Mouse (Mus musculus): ENCODE results near the gene Tnp1. TPM values are rescaled to one million over a fixed set of nuclear protein-coding genes. Genes with fewer than 3 reads are reported as not detected.

The Tnp1 gene
- total RNA-seq, 4 experiments from 2014 or later = not detected

DNA sequence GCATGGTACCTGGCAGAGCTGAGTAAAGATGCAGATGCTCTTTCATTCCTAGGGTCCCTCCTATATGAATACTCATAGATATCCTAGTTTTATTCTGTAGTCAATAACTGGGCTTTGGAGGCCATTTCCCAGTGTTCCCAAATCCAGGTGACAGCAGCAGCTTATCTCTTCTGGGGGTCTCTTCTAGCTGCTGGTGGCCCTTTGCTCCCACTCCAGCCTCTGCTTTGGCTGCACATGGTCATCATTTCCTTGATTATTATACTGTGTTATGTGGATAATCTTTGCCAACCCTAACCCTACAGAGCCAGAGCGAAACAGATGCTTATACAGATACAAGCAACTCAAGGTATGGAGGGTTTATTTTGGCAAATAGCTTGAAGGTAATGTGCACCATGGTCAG, 8.9 kb downstream of the Tnp1 start:
- no peak for DNase-seq (ENCODE audit: low spot score in 2 of 2)

DNA sequence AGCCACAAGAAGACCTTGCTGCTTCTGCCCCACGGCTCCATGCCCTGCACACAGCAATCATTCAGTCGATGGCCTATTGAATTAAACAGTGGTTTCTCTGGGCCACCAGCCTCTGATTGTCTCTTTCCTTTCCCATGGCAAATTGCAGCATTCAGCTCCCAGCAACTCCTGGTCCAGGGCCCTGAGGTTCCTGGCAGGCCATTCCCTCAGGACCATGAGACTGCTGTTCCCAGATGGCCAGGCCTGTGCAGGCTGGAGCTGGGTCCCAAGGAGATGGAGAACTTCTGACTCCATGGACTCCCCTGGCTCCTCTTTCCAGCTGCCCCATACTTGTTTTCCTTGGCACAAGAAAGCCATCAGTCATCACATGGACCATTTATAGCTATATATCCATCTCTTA, 10.8 kb downstream of the Tnp1 start:
- DNase-seq (ENCODE audit: low spot score in 2 of 2) = peak; percentile 26 to 34

DNA sequence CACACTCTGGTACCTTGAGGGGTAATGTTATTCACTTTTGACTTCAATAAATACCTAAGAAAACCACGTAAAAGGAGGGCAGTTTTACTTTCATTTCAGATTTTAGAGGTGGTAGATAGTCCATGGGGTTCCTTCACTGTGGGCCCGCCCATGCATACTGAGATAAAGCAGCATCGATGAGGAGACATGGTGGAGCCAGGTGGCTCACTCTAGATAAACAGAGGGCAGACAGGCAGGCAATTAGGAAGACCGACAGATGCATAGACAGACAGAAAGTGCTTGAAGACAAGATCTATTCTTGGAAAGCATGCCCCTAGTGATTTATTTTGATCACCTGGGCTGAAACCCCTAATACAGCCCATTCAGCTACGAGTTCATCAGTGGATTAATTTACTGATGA, 13.1 kb downstream of the Tnp1 start:
- no peak for DNase-seq (ENCODE audit: low spot score in 2 of 2)

DNA sequence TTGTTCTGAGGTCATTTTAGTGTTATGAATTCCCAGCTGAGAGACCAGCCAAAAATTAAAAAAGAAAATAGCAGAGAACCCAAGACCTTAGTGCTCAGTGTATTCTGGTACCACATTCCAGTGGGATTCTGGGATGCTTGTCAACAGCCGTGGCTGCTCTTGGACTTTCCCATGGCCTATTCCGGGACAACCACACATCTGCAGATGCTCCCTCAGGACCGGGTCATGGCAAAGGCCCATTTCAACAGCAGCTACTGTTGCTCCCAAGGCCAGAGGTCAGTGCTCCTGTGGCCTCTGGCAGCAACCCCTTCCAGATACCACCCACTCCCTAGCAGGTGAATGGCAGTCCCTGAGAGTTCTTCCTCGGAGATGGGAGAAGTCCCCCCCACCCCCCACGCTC, 13.7 kb downstream of the Tnp1 start:
- no peak for DNase-seq (ENCODE audit: low spot score in 2 of 2)

DNA sequence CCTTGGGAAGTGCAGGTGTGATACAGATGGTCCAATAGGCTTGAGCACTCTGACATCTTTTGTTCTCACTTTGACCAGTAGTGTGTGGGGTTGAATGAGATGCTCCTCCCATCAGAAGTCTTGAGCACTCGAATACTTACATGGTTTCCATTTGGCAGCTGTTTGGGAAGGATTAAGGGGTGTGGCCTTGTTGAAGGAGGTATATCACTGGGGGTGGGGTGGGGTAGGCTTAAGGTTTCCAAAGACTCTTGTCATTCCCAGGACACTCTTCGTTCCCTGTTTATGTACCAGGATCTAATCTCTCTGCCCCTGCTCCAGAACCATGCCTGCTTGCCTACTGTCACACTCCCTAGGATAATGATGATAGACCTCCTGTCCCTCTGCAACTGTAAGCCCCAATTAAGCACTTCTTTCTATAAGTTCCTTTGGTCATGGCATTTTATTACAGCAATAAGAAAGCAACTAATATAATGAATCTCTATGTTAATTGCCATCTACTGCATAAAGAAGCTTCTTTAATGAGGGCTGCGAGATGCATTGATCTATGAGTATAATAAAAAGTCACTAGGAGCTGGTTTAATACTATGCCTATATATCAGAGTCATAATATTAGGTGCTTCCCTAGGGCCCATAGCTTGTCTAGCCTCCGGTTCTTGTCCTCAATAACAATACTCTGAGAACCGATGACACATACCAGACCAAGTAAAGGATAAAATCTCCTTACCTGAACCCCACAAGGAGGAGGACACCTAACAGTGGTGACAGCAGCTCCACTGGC, 20.8 kb downstream of the Tnp1 start:
- DNase-seq (ENCODE audit: low spot score in 2 of 2) = no peak

DNA sequence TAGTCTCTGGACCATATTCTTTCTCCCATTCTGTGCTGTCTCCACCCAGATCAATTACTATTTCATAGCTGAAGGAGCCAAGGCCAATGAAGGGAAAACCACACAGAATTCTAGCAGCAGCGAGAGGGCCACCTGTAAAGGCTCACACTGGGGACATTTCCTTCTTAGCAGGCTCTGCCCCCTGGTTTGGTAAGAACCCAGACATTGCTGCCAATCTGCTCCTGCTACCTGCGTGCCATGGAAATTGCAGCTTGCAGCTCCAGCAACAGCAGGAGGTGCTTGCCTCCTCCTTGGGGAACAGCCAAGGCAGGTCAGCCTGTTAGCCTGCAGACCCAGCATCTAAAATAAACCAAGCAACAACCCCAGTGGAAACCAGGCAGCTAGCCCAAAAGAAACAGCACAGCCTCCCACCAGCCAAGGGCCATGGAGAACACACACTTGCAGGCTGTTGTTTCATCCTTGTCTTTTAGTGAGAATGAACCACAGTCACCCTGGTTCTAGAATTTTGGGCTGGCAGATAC, 22.7 kb downstream of the Tnp1 start:
- DNase-seq (ENCODE audit: low spot score in 2 of 2) = no peak

DNA sequence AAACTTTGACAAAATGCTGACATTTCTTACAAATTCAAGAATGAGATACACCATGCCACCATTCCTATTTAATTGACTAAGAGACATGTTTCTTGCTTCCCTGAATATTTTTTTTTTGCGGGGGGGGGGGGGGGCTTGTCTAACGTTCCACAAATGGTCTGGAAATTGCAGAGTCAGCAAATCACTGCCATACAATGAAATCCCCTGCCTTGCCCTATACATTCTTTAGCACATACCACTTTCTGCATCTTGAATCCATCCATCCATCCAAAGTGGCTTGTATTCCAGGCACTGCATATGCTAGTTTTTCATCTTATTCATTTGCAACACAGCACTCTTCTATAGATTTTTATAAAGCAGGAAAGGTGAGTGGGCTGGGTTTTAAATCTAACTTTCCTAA, 23.5 kb downstream of the Tnp1 start:
- DNase-seq (ENCODE audit: low spot score in 2 of 2) = no peak

DNA sequence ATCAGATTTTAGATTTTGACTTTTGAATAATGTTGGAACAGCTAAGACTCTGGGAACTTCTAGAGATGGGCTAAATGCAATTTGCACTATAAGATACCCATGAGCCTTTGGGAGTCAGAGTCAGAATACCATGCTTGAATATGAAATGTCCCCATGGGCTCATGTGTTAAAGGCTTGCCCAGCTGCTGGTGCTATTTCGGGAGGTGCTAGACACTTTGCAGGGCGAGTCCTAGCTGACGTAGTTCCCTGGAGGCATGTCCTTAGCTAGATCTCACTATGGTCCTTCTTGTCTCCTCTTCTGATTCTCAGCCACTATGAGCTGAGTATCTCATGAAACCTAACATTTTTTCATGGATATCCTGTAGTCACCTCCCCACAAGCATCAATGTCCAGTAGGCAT, 26.8 kb downstream of the Tnp1 start:
- no peak for DNase-seq (ENCODE audit: low spot score in 2 of 2)

DNA sequence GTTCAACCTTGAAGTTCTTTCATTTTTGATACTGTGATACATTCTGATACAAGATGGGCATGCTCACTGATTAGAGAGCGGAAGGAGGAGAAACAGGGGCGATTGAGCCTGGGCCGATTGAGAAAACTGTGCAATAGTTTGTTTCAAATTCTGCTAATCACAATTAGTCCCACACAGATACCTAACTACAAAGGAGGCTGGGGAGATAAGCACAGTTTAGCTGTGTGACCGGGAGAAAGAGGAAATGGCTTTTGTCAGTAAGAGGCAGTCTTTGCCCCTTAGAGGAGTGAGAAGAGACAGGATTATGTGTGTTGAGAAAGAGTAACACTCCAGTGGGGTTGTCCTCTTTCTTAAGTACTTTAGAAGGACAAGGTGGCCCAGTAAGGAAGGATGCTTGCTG, 29.0 kb downstream of the Tnp1 start:
- DNase-seq (ENCODE audit: low spot score in 2 of 2) = no peak

DNA sequence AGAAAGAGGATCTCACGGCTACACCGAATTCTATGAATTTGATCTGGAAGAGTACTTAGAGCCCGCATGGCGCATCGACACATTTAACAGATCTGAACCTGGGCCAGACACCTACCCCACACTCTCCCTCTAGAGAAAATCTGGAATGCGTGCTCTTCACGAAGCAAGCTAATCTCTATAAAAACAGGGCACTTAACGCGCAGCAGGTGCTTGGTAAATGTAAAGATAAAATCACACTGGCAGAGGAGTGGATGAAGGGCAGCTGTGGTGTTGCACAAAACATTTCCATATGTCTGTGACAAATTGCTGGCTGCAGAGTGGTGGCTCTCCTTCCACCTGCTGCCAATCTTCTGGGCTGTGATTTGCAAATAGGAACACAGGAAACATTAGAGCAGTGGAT, 36.8 kb downstream of the Tnp1 start:
- no peak for DNase-seq (ENCODE audit: low spot score in 2 of 2)

DNA sequence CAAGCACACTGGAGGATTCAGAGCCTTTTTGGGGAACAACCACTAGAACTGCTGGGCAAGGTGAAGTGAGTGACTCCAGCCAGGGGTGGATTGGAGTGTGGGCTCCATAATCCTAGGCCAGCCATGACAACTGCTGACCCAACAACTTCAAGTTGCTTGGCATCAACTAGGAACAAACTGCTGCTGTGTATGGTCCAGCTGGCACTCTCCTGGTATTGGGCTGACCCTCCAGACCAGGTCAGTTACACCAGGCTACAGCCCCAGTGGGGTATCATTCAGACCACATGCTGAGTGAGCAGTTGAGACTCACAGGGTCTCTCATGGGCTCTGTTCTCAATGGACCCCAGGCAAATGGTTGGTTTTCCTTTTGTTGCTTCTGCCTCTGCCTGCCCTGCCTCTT, 41.5 kb downstream of the Tnp1 start:
- no peak for DNase-seq (ENCODE audit: low spot score in 2 of 2)

DNA sequence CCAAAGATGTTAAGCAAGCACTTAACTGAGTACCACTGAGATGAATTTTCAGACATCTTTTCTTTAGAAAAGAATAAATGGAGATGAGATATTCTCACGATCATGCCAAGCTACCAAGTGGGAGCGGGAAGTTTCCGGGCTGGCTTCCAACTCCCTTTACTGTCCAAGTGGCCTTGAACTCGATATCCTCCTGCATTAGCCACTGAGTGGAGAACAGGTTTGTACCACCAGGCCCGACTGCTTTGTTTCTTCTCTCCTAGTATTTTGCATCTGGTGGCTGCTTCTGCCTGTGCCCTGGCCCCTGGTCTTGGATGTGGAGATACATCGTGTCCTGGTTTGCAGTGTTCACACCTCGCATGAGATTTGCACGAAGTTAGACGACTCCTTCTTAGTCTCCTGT, 45.2 kb downstream of the Tnp1 start:
- DNase-seq (ENCODE audit: low spot score in 2 of 2) = no peak

DNA sequence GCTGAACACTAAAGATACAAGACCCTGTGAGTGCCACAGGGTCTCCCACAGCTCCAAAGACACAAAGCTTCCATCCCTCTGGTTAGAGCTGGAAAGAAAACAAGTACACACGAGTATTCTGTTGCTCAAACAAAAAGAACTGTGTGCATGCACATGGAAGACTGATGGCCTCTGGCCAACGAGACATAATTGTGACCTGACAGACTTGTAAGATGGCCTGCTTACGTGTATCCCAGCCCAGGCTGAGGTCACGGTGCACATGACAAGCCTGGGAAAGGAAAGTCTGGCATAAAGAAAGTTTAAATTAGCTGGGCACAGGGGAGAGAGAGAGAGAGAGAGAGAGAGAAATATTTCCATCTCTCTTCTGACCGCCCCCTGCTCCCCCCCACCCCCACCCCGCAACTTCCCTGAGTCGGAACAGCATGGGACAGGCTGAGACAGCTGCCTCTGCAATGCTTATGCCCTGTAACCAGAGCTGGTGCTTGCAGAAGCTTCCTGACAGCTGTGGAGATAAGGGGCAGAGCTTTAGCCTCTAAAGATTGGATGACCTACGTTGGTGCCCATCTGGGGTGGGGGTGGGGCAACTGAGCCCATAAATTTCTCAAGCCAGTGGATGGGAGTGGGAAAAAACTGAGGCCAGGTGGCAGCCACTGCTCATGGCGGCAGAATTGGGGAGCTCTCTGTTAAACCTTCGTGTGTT, 46.4 kb downstream of the Tnp1 start:
- no peak for DNase-seq (ENCODE audit: low spot score in 2 of 2)

DNA sequence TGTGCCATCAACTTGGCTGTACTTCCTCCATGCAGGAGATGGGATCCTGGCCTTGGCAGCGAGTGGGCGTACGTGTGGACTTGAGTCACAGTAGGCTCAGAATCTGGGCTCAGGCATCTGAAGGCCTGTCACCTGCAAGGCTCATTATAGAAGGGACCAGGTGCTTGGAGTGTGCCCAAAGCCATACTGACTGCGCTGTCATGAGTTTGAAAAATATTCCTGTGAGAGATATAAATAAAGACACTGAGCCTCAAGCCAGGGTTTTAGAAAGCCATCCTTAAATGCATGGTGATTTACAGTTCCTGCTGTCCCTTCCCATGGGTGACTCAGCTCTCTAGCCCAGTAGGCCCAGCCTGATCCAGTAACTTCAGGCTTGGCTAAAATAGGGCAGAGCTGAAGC, 49.3 kb downstream of the Tnp1 start:
- peak; percentile 18 to 29 for DNase-seq (ENCODE audit: low spot score in 2 of 2)

Other genes starting within 250 kb of the Tnp1 start
- 10 to 100 TPM; 36.7 to 56.7 (median 47.3) TPM for gene Igfbp2, start 191.4 kb downstream of the Tnp1 start, total RNA-seq (2022)
- 100 to 1,000 TPM in 2 of 4 experiments, 10 to 100 TPM in 2; 81.6 to 154 (median 113) TPM for gene Igfbp5, start 141.0 kb downstream of the Tnp1 start, total RNA-seq (2022)

Measured in layer of hippocampus, adult 8-10 months (tissue).